Comparison of ENCODE assay signal across 15 mouse cellular contexts in the genomic region with DNA sequence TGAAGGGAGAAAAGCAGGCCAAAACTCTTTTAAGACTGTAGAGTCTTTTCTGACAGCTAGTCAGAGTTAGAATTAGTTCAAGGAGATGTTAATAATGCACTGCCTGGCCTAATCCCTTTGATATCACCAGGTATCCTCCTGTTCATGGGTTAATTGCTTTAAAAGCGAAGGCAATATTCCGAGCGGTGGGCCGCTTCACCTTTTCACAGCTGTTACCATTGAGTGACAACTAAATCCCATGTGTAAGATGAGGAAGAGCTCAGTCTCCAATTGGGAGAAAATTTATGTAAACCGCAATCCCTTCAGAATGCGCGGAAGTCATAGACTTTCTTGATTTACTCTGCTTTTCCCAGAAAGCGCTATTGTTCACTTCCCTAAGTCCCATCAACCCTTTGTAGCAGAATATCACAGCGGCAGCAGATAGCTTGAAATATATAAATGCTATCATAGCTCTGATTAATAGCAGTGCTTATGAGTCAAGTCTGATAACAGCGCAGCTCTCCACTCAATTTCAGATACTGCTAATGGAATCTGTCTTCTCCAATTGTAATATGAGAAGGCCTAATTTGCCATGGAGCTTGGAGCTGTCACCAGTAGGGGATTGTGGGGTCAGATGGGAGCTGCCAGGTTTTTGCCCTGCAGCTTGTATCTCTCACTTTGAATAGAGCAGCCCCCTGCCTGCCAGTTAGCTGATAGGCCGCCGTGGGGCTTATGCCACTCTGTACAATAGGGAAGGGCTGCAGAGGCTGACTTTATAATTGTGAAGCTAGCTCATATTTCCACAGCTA. TPM values are rescaled to one million over a fixed set of nuclear protein-coding genes. Genes with fewer than 3 reads are reported as not detected.
A peak's percentile ranks its signal among the peaks of the same experiment; 100 is the strongest.
DNase-seq lines count a peak whose midpoint lies in the region; ATAC-seq and TF ChIP-seq lines count a peak whose summit lies in the region.
"Had no signal": no experiment of that assay in that cellular context is flagged by ENCODE, and none has a peak within 500 bp of the region (broad histone marks: within the 10 kb centered on the region; RNA-seq: fewer than 3 reads in every experiment).

No protein-coding gene starts in this region.

- TF ChIP-seq POLR2A in kidney, adult 2 months (IDR thresholded peaks at IDR 0.05; ENCODE audit: low read depth, low read length) = no peak

- peaks cover 10% of the 10 kb centered on the region for H3K36me3 ChIP-seq in heart, embryonic 14.5 days (ENCODE audit: control insufficient read depth, insufficient read depth, low read length)
- H3K36me3 ChIP-seq in embryonic facial prominence, embryonic 10.5 days (replicated peaks) = peaks cover 19% of the 10 kb centered on the region
- peaks cover 10% of the 10 kb centered on the region for H3K36me3 ChIP-seq in hindbrain, embryonic 12.5 days
- 0 out of 2 replicates have a peak, but pooled peaks cover 3% of the 10 kb centered on the region for H3K36me3 ChIP-seq in midbrain, embryonic 15.5 days (replicated peaks)
- no peaks in the 10 kb centered on the region for H3K36me3 ChIP-seq in kidney, adult 2 months (ENCODE audit: control insufficient read depth, insufficient read depth, low read length)

- no peak overlapping the region for H3K27ac ChIP-seq in heart, embryonic 14.5 days (replicated peaks in 1 of 2; ENCODE audit: control insufficient read depth in 1 of 2, insufficient read depth in 1 of 2, low read depth in 2 of 2, low read length in 2 of 2)
- no peak overlapping the region for H3K27ac ChIP-seq in embryonic facial prominence, embryonic 10.5 days (replicated peaks)
- H3K27ac ChIP-seq in hindbrain, embryonic 12.5 days = peak overlapping the region; percentile 55
- H3K27ac ChIP-seq in midbrain, embryonic 15.5 days = peak overlapping the region; percentile 42; the same call in 1 of the 2 replicates
- H3K27ac ChIP-seq in kidney, adult 2 months (ENCODE audit: insufficient read depth, low read depth, low read length) = no peak overlapping the region

- ATAC-seq in heart, embryonic 14.5 days (ENCODE audit: insufficient number of reproducible peaks, insufficient read depth, low FRiP score, low read depth) = no peak
- peak; percentile 90 for ATAC-seq in hindbrain, embryonic 12.5 days (ENCODE audit: low FRiP score)
- ATAC-seq in midbrain, embryonic 15.5 days (replicated peaks) = peak; percentile 96
- ATAC-seq: liver, postnatal 0 days had no signal

- DNase-seq in heart, postnatal 36 days = no peak
- peak; percentile 52 for DNase-seq in embryonic facial prominence, embryonic 10.5 days (ENCODE audit: low spot score)
- no peak for DNase-seq in cerebellum, postnatal 4 days (ENCODE audit: low spot score in 2 of 2)
- DNase-seq in kidney, adult 2 months = no peak
- no peak for DNase-seq in lung, postnatal 25 days (ENCODE audit: low spot score)
- DNase-seq: adrenal gland, postnatal 25 days; B cell, adult 2 months; cerebellum, postnatal 36 days; heart, postnatal 4 days; kidney, postnatal 25 days; liver, postnatal 0 days; right cerebral cortex, postnatal 14 days had no signal

- TF ChIP-seq CTCF in kidney, adult 2 months (conservative IDR thresholded peaks at IDR 0.05; ENCODE audit: insufficient read depth, insufficient read length, low read depth, low read length) = no peak

- H3K4me2 ChIP-seq in heart, embryonic 14.5 days (ENCODE audit: low read length) = peak overlapping the region; percentile 23
- H3K4me2 ChIP-seq in hindbrain, embryonic 12.5 days (replicated peaks) = no peak overlapping the region
- H3K4me2 ChIP-seq in midbrain, embryonic 15.5 days = peak overlapping the region; percentile 10; the same call in 1 of the 2 replicates

- H3K4me1 ChIP-seq in heart, embryonic 14.5 days (ENCODE audit: control insufficient read depth in 2 of 2, insufficient read depth in 2 of 2, low read length in 2 of 2) = peaks cover 4 to 22% of the 10 kb centered on the region in 2 experiments; a peak in 3 of 4 replicates
- H3K4me1 ChIP-seq in embryonic facial prominence, embryonic 10.5 days = peaks cover 10% of the 10 kb centered on the region
- peaks cover 11% of the 10 kb centered on the region for H3K4me1 ChIP-seq in hindbrain, embryonic 12.5 days
- peaks cover 22% of the 10 kb centered on the region for H3K4me1 ChIP-seq in midbrain, embryonic 15.5 days
- H3K4me1 ChIP-seq in kidney, adult 2 months (ENCODE audit: control insufficient read depth, insufficient read depth, low read length) = no peaks in the 10 kb centered on the region

- no peak overlapping the region for H3K9ac ChIP-seq in heart, embryonic 14.5 days (ENCODE audit: low read length)
- H3K9ac ChIP-seq in hindbrain, embryonic 12.5 days = no peak overlapping the region
- H3K9ac ChIP-seq in midbrain, embryonic 15.5 days = no peak overlapping the region
- H3K9ac ChIP-seq: liver, postnatal 0 days had no signal

- 48% methylated on average over 12 of the region's 12 CpGs for WGBS in heart, embryonic 14.5 days
- 58% methylated on average over 12 of the region's 12 CpGs for WGBS in embryonic facial prominence, embryonic 10.5 days
- 56% methylated on average over 12 of the region's 12 CpGs for whole genome bisulfite sequencing in hindbrain, embryonic 12.5 days
- 21% methylated on average over 12 of the region's 12 CpGs for WGBS in midbrain, embryonic 15.5 days
- WGBS in kidney, adult 2 months = 84% methylated on average over 12 of the region's 12 CpGs

- H3K9me3 ChIP-seq in heart, embryonic 14.5 days (ENCODE audit: control insufficient read depth, low read length) = no peaks in the 10 kb centered on the region
- no peaks in the 10 kb centered on the region for H3K9me3 ChIP-seq in embryonic facial prominence, embryonic 10.5 days
- no peaks in the 10 kb centered on the region for H3K9me3 ChIP-seq in hindbrain, embryonic 12.5 days (replicated peaks)
- no peaks in the 10 kb centered on the region for H3K9me3 ChIP-seq in midbrain, embryonic 15.5 days

- intact Hi-C loops in heart, postnatal 36 days (cut with DNase I) = loop anchor here (10.0 kb wide), 1 partner anchor 792 kb away; no protein-coding TSS in a partner anchor

- peaks cover 8% of the 10 kb centered on the region for H3K27me3 ChIP-seq in heart, embryonic 14.5 days (ENCODE audit: control insufficient read depth, insufficient read depth, low read length)
- no peaks in the 10 kb centered on the region for H3K27me3 ChIP-seq in embryonic facial prominence, embryonic 10.5 days (replicated peaks; ENCODE audit: low read depth, poor library complexity, severe bottlenecking)
- H3K27me3 ChIP-seq in hindbrain, embryonic 12.5 days = no peaks in the 10 kb centered on the region
- no peaks in the 10 kb centered on the region for H3K27me3 ChIP-seq in midbrain, embryonic 15.5 days (replicated peaks)
- no peaks in the 10 kb centered on the region for H3K27me3 ChIP-seq in kidney, adult 2 months (replicated peaks; ENCODE audit: control insufficient read depth, insufficient read depth, low read length)

- no peak overlapping the region for H3K4me3 ChIP-seq in heart, embryonic 14.5 days (ENCODE audit: control insufficient read depth in 1 of 2, insufficient read depth in 1 of 2, low read depth in 1 of 2, low read length in 2 of 2)
- H3K4me3 ChIP-seq in embryonic facial prominence, embryonic 10.5 days = no peak overlapping the region
- no peak overlapping the region for H3K4me3 ChIP-seq in hindbrain, embryonic 12.5 days
- no peak overlapping the region for H3K4me3 ChIP-seq in midbrain, embryonic 15.5 days
- no peak overlapping the region for H3K4me3 ChIP-seq in kidney, adult 2 months (ENCODE audit: insufficient read depth, low read depth, low read length)

RNA-seq across cellular contexts. Expression of a gene that starts 10.6 kb away (rescaled TPM):
- 13.6 and 14.6 TPM in 2 replicates for polyA plus RNA-seq in heart, embryonic 14.5 days (2014; fragmentation: Nextera tagmentation; extraction: Ambion mirVana)
- 1 to 10 TPM; 9.0 to 9.4 TPM for total RNA-seq in heart, postnatal 36 days (2021)
- polyA plus RNA-seq in embryonic facial prominence, embryonic 10.5 days (2016; fragmentation: Nextera tagmentation; extraction: Ambion mirVana) = 19.1 and 20.3 TPM in 2 replicates
- 29.2 and 30.0 TPM in 2 replicates for polyA plus RNA-seq in hindbrain, embryonic 12.5 days (2016; fragmentation: Nextera tagmentation; extraction: Ambion mirVana)
- 17.7 and 20.1 TPM in 2 replicates for polyA plus RNA-seq in midbrain, embryonic 15.5 days (2015; fragmentation: Nextera tagmentation; extraction: Ambion mirVana)
- 13.7 and 13.9 TPM in 2 replicates for polyA plus RNA-seq in kidney, adult 2 months (2012; rRNA removed)

Comparison
In these comparisons a context has a peak if more than half of its experiments do, and no peak if none do; other contexts are left out.
1. H3K27ac ChIP-seq: peak in hindbrain, embryonic 12.5 days (single experiment) and midbrain, embryonic 15.5 days (single experiment); none in heart, embryonic 14.5 days (0 of 2), embryonic facial prominence, embryonic 10.5 days (single experiment) and kidney, adult 2 months (single experiment).